9 mouse cellular contexts compared by ENCODE assay signal in genomic region chr19:10018527-10018818, GRCm38 (mm10). TPM values are rescaled to one million over a fixed set of nuclear protein-coding genes. Genes with fewer than 3 reads are reported as not detected.
DNase-seq lines count a peak whose midpoint lies in the region; ATAC-seq and TF ChIP-seq lines count a peak whose summit lies in the region.
"Had no signal": no experiment of that assay in that cellular context is flagged by ENCODE, and none has a peak within 500 bp of the region (broad histone marks: within the 10 kb centered on the region; RNA-seq: fewer than 3 reads in every experiment).

No protein-coding gene starts in this region.

- H3K4me3 ChIP-seq in heart, embryonic 10.5 days, result peak overlapping the region; percentile 67
- peak overlapping the region; percentile 55 for H3K4me3 ChIP-seq in forebrain, embryonic 13.5 days
- H3K4me3 ChIP-seq in liver, embryonic 14.5 days (ENCODE audit: insufficient read depth in 1 of 2, low read depth in 2 of 2, low read length in 2 of 2), result peak overlapping the region; percentile 61 to 96

- H3K36me3 ChIP-seq in heart, embryonic 10.5 days, result no peaks in the 10 kb centered on the region
- no peaks in the 10 kb centered on the region for H3K36me3 ChIP-seq in forebrain, embryonic 13.5 days (ENCODE audit: poor library complexity, severe bottlenecking)
- H3K36me3 ChIP-seq in liver, embryonic 14.5 days (replicated peaks; ENCODE audit: control insufficient read depth, insufficient read depth, low read depth), result peaks cover 37% of the 10 kb centered on the region

- peak overlapping the region; percentile 90 for H3K27ac ChIP-seq in heart, embryonic 10.5 days
- no peak overlapping the region for H3K27ac ChIP-seq in forebrain, embryonic 13.5 days
- peak overlapping the region; percentile 40 for H3K27ac ChIP-seq in liver, embryonic 14.5 days

- WGBS in heart, embryonic 10.5 days, result 0% methylated on average over 3 of the region's 3 CpGs
- 5% methylated on average over 3 of the region's 3 CpGs for WGBS in forebrain, embryonic 13.5 days
- WGBS in liver, embryonic 14.5 days (ENCODE audit: insufficient replicate concordance), result 5% methylated on average over 3 of the region's 3 CpGs

- peak overlapping the region; percentile 81 for H3K9ac ChIP-seq in forebrain, embryonic 13.5 days
- H3K9ac ChIP-seq in liver, embryonic 14.5 days (replicated peaks), result peak overlapping the region; percentile 69

- DNase-seq in heart, embryonic 10.5 days (ENCODE audit: low spot score), result no peak
- no peak for DNase-seq in heart, postnatal 14 days
- DNase-seq in 3T3-L1 (ENCODE audit: low read depth, low spot score), result peak; percentile 16
- no peak for DNase-seq in liver, embryonic 14.5 days (ENCODE audit: low read depth in 3 of 3, low spot score in 3 of 3)
- DNase-seq in urinary bladder, postnatal 25 days (ENCODE audit: low spot score), result no peak
- no peak for DNase-seq in right cerebral cortex, postnatal 4 days
- no peak for DNase-seq in urinary bladder, postnatal 4 days (ENCODE audit: low spot score in 2 of 2)

- peak overlapping the region; percentile 91 for H3K4me2 ChIP-seq in forebrain, embryonic 13.5 days
- peak overlapping the region; percentile 100 for H3K4me2 ChIP-seq in liver, embryonic 14.5 days (ENCODE audit: low read depth)

- H3K9me3 ChIP-seq in heart, embryonic 10.5 days, result no peaks in the 10 kb centered on the region
- no peaks in the 10 kb centered on the region for H3K9me3 ChIP-seq in forebrain, embryonic 13.5 days (replicated peaks)
- H3K9me3 ChIP-seq in liver, embryonic 14.5 days (ENCODE audit: control insufficient read depth, low read length), result no peaks in the 10 kb centered on the region

- ATAC-seq in forebrain, embryonic 13.5 days, result no peak
- no peak for ATAC-seq in liver, embryonic 14.5 days (ENCODE audit: insufficient read depth)

- peaks cover 4% of the 10 kb centered on the region; the same call in 1 of the 2 replicates for H3K27me3 ChIP-seq in heart, embryonic 10.5 days (ENCODE audit: insufficient read depth, poor library complexity, severe bottlenecking)
- no peaks in the 10 kb centered on the region for H3K27me3 ChIP-seq in forebrain, embryonic 13.5 days
- no peaks in the 10 kb centered on the region for H3K27me3 ChIP-seq in liver, embryonic 14.5 days (ENCODE audit: control insufficient read depth, insufficient read depth, low read length)

- no peak for TF ChIP-seq EP300 in liver, embryonic 14.5 days (IDR thresholded peaks at IDR 0.05; ENCODE audit: low read depth)

- peaks cover 77% of the 10 kb centered on the region for H3K4me1 ChIP-seq in heart, embryonic 10.5 days
- H3K4me1 ChIP-seq in forebrain, embryonic 13.5 days, result peaks cover 19% of the 10 kb centered on the region
- peaks cover 35 to 71% of the 10 kb centered on the region in 2 experiments for H3K4me1 ChIP-seq in liver, embryonic 14.5 days (replicated peaks; ENCODE audit: control insufficient read depth in 2 of 2, insufficient read depth in 2 of 2, low read length in 1 of 2)

- intact Hi-C loops in heart, postnatal 14 days (cut with DNase I), result no loop called here

- no peak for TF ChIP-seq CTCF in liver, embryonic 14.5 days (IDR thresholded peaks at IDR 0.05; ENCODE audit: low read depth)

RNA-seq across cellular contexts. Expression of gene Rab3il1, which starts 17.0 kb away (rescaled TPM):
- 51.5 and 57.6 TPM in 2 replicates for polyA plus RNA-seq in heart, embryonic 10.5 days (2016; fragmentation: Nextera tagmentation; extraction: Ambion mirVana)
- total RNA-seq in heart, postnatal 14 days (2021), result 1 to 10 TPM; 9.7 to 9.9 TPM
- 14.4 and 15.2 TPM in 2 replicates for polyA plus RNA-seq in forebrain, embryonic 13.5 days (2015; fragmentation: Nextera tagmentation; extraction: Ambion mirVana)
- 116 and 122 TPM in 2 replicates for polyA plus RNA-seq in liver, embryonic 14.5 days (2012; rRNA removed)
- 240 and 255 TPM in 2 replicates for polyA plus RNA-seq in liver, embryonic 14.5 days (2014; fragmentation: Nextera tagmentation; extraction: Ambion mirVana)

RNA-seq across cellular contexts. Expression of gene Best1, which starts 17.0 kb away (rescaled TPM):
- polyA plus RNA-seq in heart, embryonic 10.5 days (2016; fragmentation: Nextera tagmentation; extraction: Ambion mirVana), result 0.73 and 0.95 TPM in 2 replicates
- under 1 TPM; 0.17 to 0.29 TPM for total RNA-seq in heart, postnatal 14 days (2021)
- 0.76 and 1.2 TPM in 2 replicates for polyA plus RNA-seq in forebrain, embryonic 13.5 days (2015; fragmentation: Nextera tagmentation; extraction: Ambion mirVana)
- polyA plus RNA-seq in liver, embryonic 14.5 days (2012; rRNA removed), result 0.08 TPM in 1 of 2 replicates, not detected in the other
- polyA plus RNA-seq in liver, embryonic 14.5 days (2014; fragmentation: Nextera tagmentation; extraction: Ambion mirVana), result 0.09 and 0.10 TPM in 2 replicates
- total RNA-seq: common myeloid progenitor, adult 5-6 weeks had no signal

RNA-seq across cellular contexts. Expression of gene Fads3, which starts 22.9 kb away (rescaled TPM):
- polyA plus RNA-seq in heart, embryonic 10.5 days (2016; fragmentation: Nextera tagmentation; extraction: Ambion mirVana), result 16.5 and 19.0 TPM in 2 replicates
- 10 to 100 TPM; 33.0 to 36.3 TPM for total RNA-seq in heart, postnatal 14 days (2021)
- polyA plus RNA-seq in forebrain, embryonic 13.5 days (2015; fragmentation: Nextera tagmentation; extraction: Ambion mirVana), result 5.8 TPM in 2 replicates
- 8.2 and 8.3 TPM in 2 replicates for polyA plus RNA-seq in liver, embryonic 14.5 days (2012; rRNA removed)
- polyA plus RNA-seq in liver, embryonic 14.5 days (2014; fragmentation: Nextera tagmentation; extraction: Ambion mirVana), result 4.4 and 5.1 TPM in 2 replicates

RNA-seq across cellular contexts. Expression of gene Fth1, which starts 38.1 kb away (rescaled TPM):
- 1,706 and 1,823 TPM in 2 replicates for polyA plus RNA-seq in heart, embryonic 10.5 days (2016; fragmentation: Nextera tagmentation; extraction: Ambion mirVana)
- 1,000 to 10,000 TPM; 2,034 to 2,074 TPM for total RNA-seq in heart, postnatal 14 days (2021)
- polyA plus RNA-seq in forebrain, embryonic 13.5 days (2015; fragmentation: Nextera tagmentation; extraction: Ambion mirVana), result 1,364 and 1,444 TPM in 2 replicates
- polyA plus RNA-seq in liver, embryonic 14.5 days (2012; rRNA removed), result 1,645 and 1,653 TPM in 2 replicates
- 3,787 and 3,976 TPM in 2 replicates for polyA plus RNA-seq in liver, embryonic 14.5 days (2014; fragmentation: Nextera tagmentation; extraction: Ambion mirVana)
